Mouse (Mus musculus) heart, adult 11 months (tissue): Measurements from ENCODE around the gene Gpr146.

ENCODE experiments used
- DNase-seq: peaks from one replicate; pipeline ENCODE4 v3.0.0; 2022

Gene Gpr146

DNA sequence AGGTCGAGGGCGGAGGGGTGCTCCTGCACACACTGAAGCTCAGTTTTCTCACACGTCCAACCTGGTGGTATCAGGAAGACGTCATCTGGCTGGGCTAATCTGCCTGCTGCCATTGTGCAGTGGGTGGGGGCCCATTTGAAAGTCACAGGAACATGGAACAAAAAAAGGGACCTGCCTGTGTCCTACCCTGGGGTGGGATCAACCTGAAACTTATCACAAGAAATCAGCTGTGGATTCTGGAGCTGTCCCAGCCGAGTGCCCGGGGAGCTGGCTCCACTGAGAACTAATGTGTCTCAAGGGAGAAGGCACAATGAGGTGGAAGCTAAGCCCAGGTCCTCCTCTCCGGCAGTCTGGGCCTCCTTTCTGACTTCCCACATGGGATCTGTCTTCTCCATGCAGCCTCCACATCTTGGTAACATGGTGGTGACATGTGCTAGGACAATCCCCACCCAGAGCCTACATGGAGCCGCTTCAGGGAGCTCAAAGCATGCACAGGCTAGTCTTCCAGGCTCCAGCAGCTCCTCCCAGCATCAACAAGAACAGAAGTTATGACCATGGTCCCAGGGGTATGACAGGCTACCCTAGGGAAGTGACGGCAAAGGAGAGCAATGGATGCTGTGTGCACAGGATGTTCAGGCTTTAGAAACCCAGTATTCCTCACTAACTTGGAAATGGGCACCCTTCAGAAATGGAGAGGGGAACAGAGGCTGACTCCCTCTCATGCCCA lies 56.5 kb downstream of the Gpr146 start:
- peak; percentile 97 for DNase-seq

DNA sequence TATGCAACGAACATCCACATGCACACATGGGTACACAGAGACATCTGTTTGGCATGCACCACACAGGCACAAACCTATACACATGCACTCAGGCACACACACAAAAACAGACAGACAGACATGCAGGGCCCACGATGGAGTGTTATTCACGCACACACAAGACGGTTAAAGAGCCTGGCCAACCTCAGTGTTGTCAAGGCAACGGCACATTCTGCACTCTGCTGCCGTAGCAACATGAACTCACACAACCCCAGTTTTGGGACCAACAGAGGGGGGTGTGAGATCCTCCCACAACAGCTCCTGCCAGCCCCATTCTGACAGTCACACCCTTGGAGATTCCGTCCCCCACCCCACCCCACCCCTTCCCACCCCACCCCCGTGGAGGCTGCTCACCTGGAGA lies 57.4 kb downstream of the Gpr146 start:
- peak; percentile 95 for DNase-seq

- no peak for DNase-seq
These were observed 60.3 kb downstream of the Gpr146 start for GRCm38 (mm10) chr5:139437769-139438168.

DNA sequence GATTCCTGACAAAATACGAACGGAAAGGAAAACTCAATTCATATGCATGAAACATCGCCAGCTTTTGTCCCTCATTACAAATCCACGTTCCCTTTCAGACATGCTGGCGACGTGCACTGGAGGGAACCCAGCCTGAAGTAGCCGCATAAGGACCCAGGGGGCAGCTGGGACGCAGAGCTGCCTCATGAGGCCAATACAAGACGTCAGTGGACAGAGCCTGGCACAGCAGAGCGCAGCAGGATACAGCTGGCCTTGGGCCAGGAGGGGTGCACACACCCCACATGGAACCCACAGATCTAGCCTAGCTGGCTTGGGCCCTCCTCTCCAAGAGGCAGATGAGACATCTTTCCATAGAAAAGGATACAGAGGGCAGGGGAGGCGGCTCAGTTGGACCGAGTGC lies 60.9 kb downstream of the Gpr146 start:
- DNase-seq: peak; percentile 88

DNA sequence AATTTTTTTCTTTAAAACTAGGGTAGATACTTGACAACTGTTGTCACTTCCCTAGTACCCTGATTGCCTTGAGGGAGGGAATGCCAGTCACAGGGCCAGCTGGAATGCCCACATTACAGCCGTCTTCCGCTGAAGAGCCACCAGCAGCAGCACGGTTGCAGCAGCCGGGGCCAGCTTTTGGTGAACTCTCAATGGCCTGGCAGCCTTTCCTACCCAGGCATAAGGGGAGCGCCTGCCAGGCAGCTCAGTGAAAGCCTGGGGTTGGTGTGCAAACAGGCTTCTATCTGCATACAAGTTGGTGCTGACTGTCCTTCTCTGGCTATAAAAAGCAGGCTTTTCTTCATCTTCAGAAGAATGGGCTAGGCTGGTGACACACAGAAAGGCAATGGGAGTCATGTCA lies 63.0 kb downstream of the Gpr146 start:
- DNase-seq: peak; percentile 96

- peak; percentile 90 for DNase-seq
These were observed 63.6 kb downstream of the Gpr146 start for GRCm38 (mm10) chr5:139440926-139441725.

- DNase-seq: peak; percentile 92
These were observed 64.2 kb downstream of the Gpr146 start for GRCm38 (mm10) chr5:139441726-139442018.

- DNase-seq: peak; percentile 89
These were observed 64.9 kb downstream of the Gpr146 start for GRCm38 (mm10) chr5:139442428-139442827.

DNA sequence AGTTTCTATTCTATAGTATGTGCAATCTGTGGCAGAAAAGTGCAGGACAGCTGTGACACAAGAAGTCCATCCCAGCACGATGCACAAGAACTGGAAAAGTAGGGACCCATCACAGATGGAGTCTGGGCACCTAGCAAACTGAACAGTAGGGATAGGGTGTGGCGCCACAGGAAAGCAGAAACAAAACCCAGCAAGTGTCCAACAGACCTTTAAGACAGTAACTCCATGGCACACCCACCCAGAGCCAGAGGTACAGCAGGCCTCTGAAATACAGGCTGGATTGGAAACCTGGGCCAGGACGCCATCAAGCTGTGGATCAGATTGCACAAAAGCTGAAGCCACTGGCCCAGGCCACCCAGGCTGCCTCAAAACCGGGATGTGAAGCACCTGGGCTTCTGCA lies 65.5 kb downstream of the Gpr146 start:
- peak; percentile 90 for DNase-seq

- no peak for DNase-seq
These were observed 67.8 kb downstream of the Gpr146 start for GRCm38 (mm10) chr5:139445258-139445657.
